37 mouse cellular contexts compared by ENCODE assay signal in genomic region chr14:54792166-54792565, GRCm38 (mm10). TPM values are rescaled to one million over a fixed set of nuclear protein-coding genes. Genes with fewer than 3 reads are reported as not detected.
"Had no signal": no experiment of that assay in that cellular context is flagged by ENCODE, and none has a peak within 500 bp of the region (broad histone marks: within the 10 kb centered on the region; RNA-seq: fewer than 3 reads in every experiment).

No protein-coding gene starts in this region.

- H3K4me1 ChIP-seq: embryonic facial prominence, embryonic 10.5 days; embryonic facial prominence, embryonic 12.5 days; embryonic facial prominence, embryonic 13.5 days; embryonic facial prominence, embryonic 15.5 days; forebrain, embryonic 10.5 days; forebrain, embryonic 12.5 days; forebrain, embryonic 13.5 days; forebrain, embryonic 15.5 days had no signal

- H3K4me2 ChIP-seq: embryonic facial prominence, embryonic 12.5 days; embryonic facial prominence, embryonic 13.5 days; embryonic facial prominence, embryonic 15.5 days; forebrain, embryonic 12.5 days; forebrain, embryonic 13.5 days; forebrain, embryonic 15.5 days had no signal

- H3K4me3 ChIP-seq: embryonic facial prominence, embryonic 10.5 days; embryonic facial prominence, embryonic 12.5 days; embryonic facial prominence, embryonic 13.5 days; embryonic facial prominence, embryonic 15.5 days; erythroblast, embryonic 14.5 days; forebrain, embryonic 10.5 days; forebrain, embryonic 12.5 days; forebrain, embryonic 13.5 days; forebrain, embryonic 15.5 days; gastrocnemius, adult 2 months; heart, adult 2 months; heart, embryonic 10.5 days had no signal

- H3K27me3 ChIP-seq: embryonic facial prominence, embryonic 12.5 days; embryonic facial prominence, embryonic 13.5 days; embryonic facial prominence, embryonic 15.5 days; forebrain, embryonic 12.5 days; forebrain, embryonic 15.5 days had no signal

- ATAC-seq: forebrain, embryonic 13.5 days; forebrain, embryonic 14.5 days; forebrain, embryonic 15.5 days; forebrain, embryonic 16.5 days; forebrain, postnatal 0 days had no signal

- H3K9me3 ChIP-seq: embryonic facial prominence, embryonic 10.5 days; embryonic facial prominence, embryonic 12.5 days; embryonic facial prominence, embryonic 13.5 days; embryonic facial prominence, embryonic 15.5 days; forebrain, embryonic 10.5 days; forebrain, embryonic 12.5 days; forebrain, embryonic 13.5 days; forebrain, embryonic 15.5 days; heart, embryonic 10.5 days had no signal

- H3K27ac ChIP-seq: embryonic facial prominence, embryonic 10.5 days; embryonic facial prominence, embryonic 12.5 days; embryonic facial prominence, embryonic 13.5 days; embryonic facial prominence, embryonic 15.5 days; forebrain, embryonic 10.5 days; forebrain, embryonic 12.5 days; forebrain, embryonic 13.5 days; forebrain, embryonic 15.5 days; gastrocnemius, adult 2 months; heart, adult 2 months; heart, embryonic 10.5 days had no signal

- H3K36me3 ChIP-seq: embryonic facial prominence, embryonic 10.5 days; embryonic facial prominence, embryonic 12.5 days; embryonic facial prominence, embryonic 13.5 days; embryonic facial prominence, embryonic 15.5 days; forebrain, embryonic 10.5 days; forebrain, embryonic 12.5 days; forebrain, embryonic 15.5 days; heart, embryonic 10.5 days had no signal

- H3K9ac ChIP-seq: embryonic facial prominence, embryonic 12.5 days; embryonic facial prominence, embryonic 13.5 days; embryonic facial prominence, embryonic 15.5 days; forebrain, embryonic 12.5 days; forebrain, embryonic 13.5 days; forebrain, embryonic 15.5 days; forebrain, postnatal 0 days had no signal

- DNase-seq: cerebellum, adult 2 months; cerebellum, adult 8-10 months; cerebellum, adult 9-10 months; cerebellum, adult 9-11 months; cerebellum, postnatal 10 days; cerebellum, postnatal 14 days; cerebellum, postnatal 25 days; cerebellum, postnatal 36 days; embryo, embryonic 11 days; forebrain, postnatal 0 days; gastrocnemius, adult 2 months; gastrocnemius, postnatal 10 days; gastrocnemius, postnatal 14 days; gastrocnemius, postnatal 25 days; gastrocnemius, postnatal 36 days; heart, adult 11 months; heart, adult 18-20 months; heart, adult 2 months had no signal

RNA-seq across cellular contexts. Expression of gene Rnf212b, which starts 21.8 kb away (rescaled TPM):
- total RNA-seq: forebrain, postnatal 0 days; gastrocnemius, postnatal 10 days; gastrocnemius, postnatal 4 days; heart, adult 2 months had no signal
- polyA plus RNA-seq: cerebellum, adult 2 months; cortical plate, adult 2 months; embryonic facial prominence, embryonic 10.5 days; embryonic facial prominence, embryonic 11.5 days; embryonic facial prominence, embryonic 12.5 days; embryonic facial prominence, embryonic 13.5 days; embryonic facial prominence, embryonic 14.5 days; embryonic facial prominence, embryonic 15.5 days; erythroblast, embryonic 14.5 days; forebrain, embryonic 10.5 days; forebrain, embryonic 11.5 days; forebrain, embryonic 12.5 days; forebrain, embryonic 13.5 days; forebrain, embryonic 14.5 days; forebrain, embryonic 15.5 days; forebrain, embryonic 16.5 days; forebrain, postnatal 0 days; frontal cortex, adult 2 months; gonadal fat pad, adult 2 months; heart, embryonic 10.5 days had no signal
